Mouse (Mus musculus) forebrain, embryonic 10.5 days (tissue): ENCODE data around the gene Tcp10a. TPM values are rescaled to one million over a fixed set of nuclear protein-coding genes. Genes with fewer than 3 reads are reported as not detected.
"Not testable (repeated sequence)": the region's sequence is repeated elsewhere in the genome, so short reads cannot be mapped to it uniquely, and the experiment has no call there.

Source experiments
- DNase-seq: peaks from one replicate; pipeline ENCODE4 v3.0.0-alpha.2; 2017; ENCODE audit warnings: low spot score; ENCODE audit errors: extremely low spot score
- H3K27ac ChIP-seq: fragments of 300-500 bp; sonication (generic); 2 replicates; pipeline ENCODE4 v1.5.1; 2016; ENCODE audit warnings: mild to moderate bottlenecking
- H3K27me3 ChIP-seq: fragments of 300-500 bp; sonication (generic); 2 replicates; pipeline ENCODE4 v1.6.1; 2016; ENCODE audit warnings: mild to moderate bottlenecking; ENCODE audit not compliant: poor library complexity, severe bottlenecking
- H3K36me3 ChIP-seq: fragments of 300-500 bp; sonication (generic); replicated peaks from 2 replicates; pipeline ENCODE4 v1.6.1; 2016; ENCODE audit warnings: mild to moderate bottlenecking, moderate library complexity
- H3K4me1 ChIP-seq: fragments of 300-500 bp; sonication (generic); 2 replicates; pipeline ENCODE4 v1.6.1; 2016
- H3K4me3 ChIP-seq: fragments of 300-500 bp; sonication (generic); 2 replicates; pipeline ENCODE4 v1.5.1; 2016; ENCODE audit warnings: mild to moderate bottlenecking, moderate library complexity
- H3K9me3 ChIP-seq: fragments of 300-500 bp; sonication (generic); 2 replicates; pipeline ENCODE4 v1.6.1; 2016; ENCODE audit warnings: mild to moderate bottlenecking, moderate library complexity
- WGBS: fragments of 180-500 bp; shearing (Covaris S2); methylation state at CpG from one replicate; pipeline ENCODE4 v1.1.7; 2016; 5-methylcytosine and 5-hydroxymethylcytosine counted together
- polyA plus RNA-seq: library from polyadenylated mRNA; unstranded; fragments of >200 nt; fragmentation: Nextera tagmentation; extraction: Ambion mirVana; gene quantifications from 2 replicates; pipeline ENCODE4 v1.2.1, GENCODE M21; 2016

Gene Tcp10a
- polyA plus RNA-seq, 1 experiment from 2014 or later: not detected

GRCm38 (mm10) chr17:7383167-7384143 lies 59.0 kb downstream of the Tcp10a start:
- not testable (repeated sequence) for DNase-seq, H3K27ac ChIP-seq, H3K27me3 ChIP-seq, H3K4me3 ChIP-seq, H3K4me1 ChIP-seq, H3K9me3 ChIP-seq, H3K36me3 ChIP-seq
- 88% methylated on average over 12 of the region's 13 CpGs for WGBS

- not testable (repeated sequence) for H3K4me1 ChIP-seq, H3K4me3 ChIP-seq, H3K36me3 ChIP-seq, H3K27ac ChIP-seq, H3K27me3 ChIP-seq, DNase-seq, H3K9me3 ChIP-seq
- WGBS: 87% methylated on average over 3 of the region's 3 CpGs
Measured at GRCm38 (mm10) chr17:7385364-7385763, 60.9 kb downstream of the Tcp10a start, which contains the start of gene Unc93a2. Gene Unc93a2, minus strand, starts transcription at chr17:7385464.

- not testable (repeated sequence) for H3K27ac ChIP-seq, DNase-seq, H3K4me1 ChIP-seq, H3K9me3 ChIP-seq, H3K36me3 ChIP-seq, H3K4me3 ChIP-seq, H3K27me3 ChIP-seq
- 79% methylated on average over 8 of the region's 8 CpGs for WGBS
Measured at GRCm38 (mm10) chr17:7386016-7386415, 61.6 kb downstream of the Tcp10a start.

GRCm38 (mm10) chr17:7388341-7388957 lies 64.0 kb downstream of the Tcp10a start:
- not testable (repeated sequence) for H3K27ac ChIP-seq, DNase-seq
- no CpG with 5 or more reads among the region's 2 CpGs for WGBS

GRCm38 (mm10) chr17:7388958-7389356 lies 64.5 kb downstream of the Tcp10a start:
- WGBS: 85% methylated on average over 8 of the region's 8 CpGs

More at GRCm38 (mm10) chr17:7388341-7388957, 64.0 kb downstream of the Tcp10a start:
- not testable (repeated sequence) for H3K4me1 ChIP-seq, H3K9me3 ChIP-seq, H3K36me3 ChIP-seq, H3K4me3 ChIP-seq, H3K27me3 ChIP-seq

GRCm38 (mm10) chr17:7389898-7390297 lies 65.5 kb downstream of the Tcp10a start:
- 81% methylated on average over 7 of the region's 7 CpGs for WGBS
- H3K27ac ChIP-seq, H3K4me3 ChIP-seq, DNase-seq, H3K27me3 ChIP-seq, H3K4me1 ChIP-seq, H3K9me3 ChIP-seq, H3K36me3 ChIP-seq: not testable (repeated sequence)

More at GRCm38 (mm10) chr17:7388958-7389356, 64.5 kb downstream of the Tcp10a start:
- H3K4me1 ChIP-seq, H3K36me3 ChIP-seq, H3K27me3 ChIP-seq, H3K4me3 ChIP-seq, H3K27ac ChIP-seq, H3K9me3 ChIP-seq, DNase-seq: not testable (repeated sequence)

- not testable (repeated sequence) for H3K9me3 ChIP-seq, H3K27ac ChIP-seq, H3K4me3 ChIP-seq, H3K27me3 ChIP-seq, DNase-seq, H3K36me3 ChIP-seq, H3K4me1 ChIP-seq
- WGBS: 89% methylated on average over 7 of the region's 7 CpGs
Measured at GRCm38 (mm10) chr17:7395116-7395515, 70.7 kb downstream of the Tcp10a start.

Other genes starting within 250 kb of the Tcp10a start
- 23.6 and 25.3 TPM in 2 replicates for gene Rps6ka2, start 154.5 kb upstream of the Tcp10a start, polyA plus RNA-seq
- not detected in 2 replicates for gene Ttll2, start 28.1 kb downstream of the Tcp10a start, polyA plus RNA-seq
- not detected in 2 replicates for gene Gm49630, start 47.3 kb downstream of the Tcp10a start, polyA plus RNA-seq
- not detected in 2 replicates for gene Unc93a2, start 60.8 kb downstream of the Tcp10a start, polyA plus RNA-seq